Mouse (Mus musculus): ENCODE measurements around the gene Arnt2. TPM values are rescaled to one million over a fixed set of nuclear protein-coding genes. Genes with fewer than 3 reads are reported as not detected.

Gene Arnt2
- polyA plus RNA-seq, 1 experiment from 2014 or later: 60.3 TPM

- Histone ChIP-seq H3K4me2 (no peak overlapping the region), H3K36me3 (peaks cover 32% of the 10 kb centered on the region), H3K4me3 (no peak overlapping the region), H3K9ac (no peak overlapping the region), H3K27me3 (no peaks in the 10 kb centered on the region), H3K4me1 (replicated peaks) (peaks cover 11% of the 10 kb centered on the region), H3K27ac (no peak overlapping the region), H3K9me3 (no peaks in the 10 kb centered on the region)
- 72% methylated on average over 10 of the region's 10 CpGs for whole genome bisulfite sequencing
- ATAC-seq (ENCODE audit: low FRiP score): no peak
These were observed 48.8 kb downstream of the Arnt2 start for GRCm38 (mm10) chr7:84361086-84361684.

GRCm38 (mm10) chr7:84358426-84358825 lies 51.5 kb downstream of the Arnt2 start:
- no peak overlapping the region for H3K9ac ChIP-seq
- no peaks in the 10 kb centered on the region for H3K9me3 ChIP-seq
- H3K4me3 ChIP-seq: no peak overlapping the region
- no peaks in the 10 kb centered on the region for H3K27me3 ChIP-seq
- H3K27ac ChIP-seq: no peak overlapping the region
- WGBS: 44% methylated on average over 1 of the region's 1 CpGs
- peaks cover 32% of the 10 kb centered on the region for H3K36me3 ChIP-seq
- peaks cover 6% of the 10 kb centered on the region for H3K4me1 ChIP-seq (replicated peaks)
- ATAC-seq (ENCODE audit: low FRiP score): no peak
- H3K4me2 ChIP-seq: no peak overlapping the region

GRCm38 (mm10) chr7:84355619-84356570 lies 54.1 kb downstream of the Arnt2 start:
- 72% methylated on average over 10 of the region's 10 CpGs for WGBS
- no peak overlapping the region for H3K4me2 ChIP-seq
- ATAC-seq (ENCODE audit: low FRiP score): peak; percentile 53
- no peaks in the 10 kb centered on the region for H3K9me3 ChIP-seq
- H3K4me1 ChIP-seq (replicated peaks): peaks cover 3% of the 10 kb centered on the region; the same call in 1 of the 2 replicates
- peaks cover 50% of the 10 kb centered on the region for H3K36me3 ChIP-seq
- H3K27ac ChIP-seq: peak overlapping the region; percentile 46; the same call in 1 of the 2 replicates
- no peak overlapping the region for H3K9ac ChIP-seq
- no peaks in the 10 kb centered on the region for H3K27me3 ChIP-seq
- no peak overlapping the region for H3K4me3 ChIP-seq

GRCm38 (mm10) chr7:84354890-84355289 lies 55.1 kb downstream of the Arnt2 start:
- H3K27me3 ChIP-seq: no peaks in the 10 kb centered on the region
- H3K27ac ChIP-seq: no peak overlapping the region
- H3K9ac ChIP-seq: no peak overlapping the region
- no peaks in the 10 kb centered on the region for H3K9me3 ChIP-seq
- no peak for ATAC-seq (ENCODE audit: low FRiP score)
- H3K4me2 ChIP-seq: no peak overlapping the region
- WGBS: 97% methylated on average over 2 of the region's 2 CpGs
- peaks cover 3% of the 10 kb centered on the region; the same call in 1 of the 2 replicates for H3K4me1 ChIP-seq (replicated peaks)
- no peak overlapping the region for H3K4me3 ChIP-seq
- H3K36me3 ChIP-seq: peaks cover 44% of the 10 kb centered on the region

- H3K4me1 ChIP-seq (replicated peaks): no peaks in the 10 kb centered on the region; the same call in 1 of the 2 replicates
- no peak for ATAC-seq (ENCODE audit: low FRiP score)
- H3K9ac ChIP-seq: no peak overlapping the region
- no peak overlapping the region for H3K27ac ChIP-seq
- no peaks in the 10 kb centered on the region for H3K9me3 ChIP-seq
- no peak overlapping the region for H3K4me2 ChIP-seq
- H3K36me3 ChIP-seq: peaks cover 58% of the 10 kb centered on the region
- H3K27me3 ChIP-seq: no peaks in the 10 kb centered on the region
- no peak overlapping the region for H3K4me3 ChIP-seq
These were observed 59.4 kb downstream of the Arnt2 start for GRCm38 (mm10) chr7:84350529-84350928.

- no peak for ATAC-seq (ENCODE audit: low FRiP score)
- peaks cover 63% of the 10 kb centered on the region for H3K36me3 ChIP-seq
- H3K4me2 ChIP-seq: no peak overlapping the region
- WGBS: 85% methylated on average over 2 of the region's 2 CpGs
- H3K27ac ChIP-seq: no peak overlapping the region
- H3K4me1 ChIP-seq (replicated peaks): no peaks in the 10 kb centered on the region; the same call in 1 of the 2 replicates
- H3K4me3 ChIP-seq: no peak overlapping the region
- H3K9ac ChIP-seq: no peak overlapping the region
- no peaks in the 10 kb centered on the region for H3K9me3 ChIP-seq
- H3K27me3 ChIP-seq: no peaks in the 10 kb centered on the region
These were observed 60.0 kb downstream of the Arnt2 start for GRCm38 (mm10) chr7:84349976-84350375.

- Histone ChIP-seq H3K9me3 (0 out of 2 replicates have a peak, but pooled peaks cover 2% of the 10 kb centered on the region), H3K9ac (no peak overlapping the region), H3K4me1 (replicated peaks) (no peaks in the 10 kb centered on the region; the same call in 1 of the 2 replicates), H3K36me3 (peaks cover 79% of the 10 kb centered on the region), H3K27me3 (no peaks in the 10 kb centered on the region), H3K4me2 (no peak overlapping the region), H3K27ac (no peak overlapping the region), H3K4me3 (no peak overlapping the region)
- 86% methylated on average over 9 of the region's 9 CpGs for WGBS
- ATAC-seq (ENCODE audit: low FRiP score): no peak
These were observed 61.6 kb downstream of the Arnt2 start for GRCm38 (mm10) chr7:84348145-84348911.

- ATAC-seq (ENCODE audit: low FRiP score): no peak
- H3K27ac ChIP-seq: no peak overlapping the region
- H3K4me3 ChIP-seq: no peak overlapping the region
- no peaks in the 10 kb centered on the region for H3K27me3 ChIP-seq
- H3K36me3 ChIP-seq: peaks cover 80% of the 10 kb centered on the region
- no peaks in the 10 kb centered on the region; the same call in none of the 2 replicates for H3K4me1 ChIP-seq (replicated peaks)
- 0 out of 2 replicates have a peak, but pooled peaks cover 2% of the 10 kb centered on the region for H3K9me3 ChIP-seq
- WGBS: 97% methylated on average over 3 of the region's 3 CpGs
- H3K9ac ChIP-seq: no peak overlapping the region
- no peak overlapping the region for H3K4me2 ChIP-seq
These were observed 66.8 kb downstream of the Arnt2 start for GRCm38 (mm10) chr7:84343160-84343559.

- H3K9me3 ChIP-seq: 0 out of 2 replicates have a peak, but pooled peaks cover 2% of the 10 kb centered on the region
- no peaks in the 10 kb centered on the region for H3K27me3 ChIP-seq
- no peak overlapping the region for H3K9ac ChIP-seq
- no peak overlapping the region for H3K27ac ChIP-seq
- no peak overlapping the region for H3K4me3 ChIP-seq
- 86% methylated on average over 1 of the region's 1 CpGs for WGBS
- H3K4me1 ChIP-seq (replicated peaks): peaks cover 6% of the 10 kb centered on the region
- no peak for ATAC-seq (ENCODE audit: low FRiP score)
- H3K4me2 ChIP-seq: no peak overlapping the region
- peaks cover 67% of the 10 kb centered on the region for H3K36me3 ChIP-seq
These were observed 69.0 kb downstream of the Arnt2 start for GRCm38 (mm10) chr7:84341001-84341400.

- Histone ChIP-seq H3K4me3 (no peak overlapping the region), H3K27me3 (no peaks in the 10 kb centered on the region), H3K27ac (no peak overlapping the region), H3K4me2 (no peak overlapping the region), H3K9ac (no peak overlapping the region), H3K4me1 (replicated peaks) (peaks cover 11% of the 10 kb centered on the region), H3K36me3 (peaks cover 50% of the 10 kb centered on the region), H3K9me3 (0 out of 2 replicates have a peak, but pooled peaks cover 1% of the 10 kb centered on the region)
- ATAC-seq (ENCODE audit: low FRiP score): no peak
- 76% methylated on average over 1 of the region's 1 CpGs for WGBS
These were observed 70.8 kb downstream of the Arnt2 start for GRCm38 (mm10) chr7:84339186-84339585.

GRCm38 (mm10) chr7:84337768-84338167 lies 72.2 kb downstream of the Arnt2 start:
- Histone ChIP-seq H3K9ac (no peak overlapping the region), H3K4me1 (replicated peaks) (peaks cover 24% of the 10 kb centered on the region), H3K4me3 (no peak overlapping the region), H3K9me3 (no peaks in the 10 kb centered on the region), H3K36me3 (peaks cover 40% of the 10 kb centered on the region), H3K27ac (no peak overlapping the region), H3K4me2 (no peak overlapping the region), H3K27me3 (no peaks in the 10 kb centered on the region)
- 80% methylated on average over 4 of the region's 4 CpGs for WGBS
- no peak for ATAC-seq (ENCODE audit: low FRiP score)

- ATAC-seq (ENCODE audit: low FRiP score): no peak
- Histone ChIP-seq H3K4me3 (no peak overlapping the region), H3K9ac (no peak overlapping the region), H3K36me3 (peaks cover 32% of the 10 kb centered on the region), H3K4me1 (replicated peaks) (peaks cover 32% of the 10 kb centered on the region), H3K4me2 (no peak overlapping the region), H3K9me3 (no peaks in the 10 kb centered on the region), H3K27ac (no peak overlapping the region), H3K27me3 (no peaks in the 10 kb centered on the region)
- WGBS: 92% methylated on average over 4 of the region's 4 CpGs
These were observed 73.1 kb downstream of the Arnt2 start for GRCm38 (mm10) chr7:84336907-84337306.

Measured in hindbrain, embryonic 13.5 days (tissue).